Mouse (Mus musculus): ENCODE data around the gene Gm45234. TPM values are rescaled to one million over a fixed set of nuclear protein-coding genes. Genes with fewer than 3 reads are reported as not detected.

Gene Gm45234
- polyA plus RNA-seq, 1 experiment from 2014 or later: not detected

DNA sequence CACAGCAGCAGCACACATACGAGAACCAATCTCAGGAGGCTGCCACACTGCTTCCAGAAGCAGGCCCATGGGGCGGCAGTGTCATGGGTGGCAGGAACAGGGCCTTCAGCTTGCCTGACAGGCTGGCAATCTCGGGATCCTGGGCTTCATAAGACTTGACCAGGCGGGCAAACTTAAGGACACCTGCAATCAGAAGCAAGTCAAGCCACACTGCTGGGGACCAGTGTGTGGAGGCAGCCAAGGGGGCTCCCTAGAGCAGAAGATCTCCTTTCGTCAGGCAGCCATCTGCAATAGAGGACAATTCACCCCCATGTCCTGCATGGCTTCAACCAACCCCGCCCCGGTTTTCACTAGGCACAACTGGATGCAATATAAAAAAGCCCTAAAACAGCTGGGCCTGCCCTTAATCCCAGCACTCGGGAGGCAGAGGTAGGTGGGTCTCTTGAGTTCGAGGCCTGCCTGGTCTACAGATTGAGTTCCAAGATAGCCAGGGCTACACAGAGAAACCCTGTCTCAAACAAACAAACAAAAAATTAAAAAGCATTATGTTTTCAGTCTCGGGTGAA, 16.5 kb downstream of the Gm45234 start:
- H3K27ac ChIP-seq: peak overlapping the region; percentile 94
- 93% methylated on average over 10 of the region's 10 CpGs for WGBS (ENCODE audit: missing documents)
- no peak overlapping the region for H3K4me3 ChIP-seq (ENCODE audit: inconsistent target)
- H3K36me3 ChIP-seq (ENCODE audit: inconsistent target): no peaks in the 10 kb centered on the region
- peaks cover 9% of the 10 kb centered on the region; the same call in 1 of the 2 replicates for H3K79me2 ChIP-seq (ENCODE audit: inconsistent target)

GRCm38 (mm10) chr6:124738511-124739023, 17.3 kb downstream of the Gm45234 start, which contains the start of gene Ptpn6:
Gene Ptpn6 (minus strand): TSS chr6:124738714.
- H3K4me3 ChIP-seq (ENCODE audit: inconsistent target): peak within 1 kb of the TSS; percentile 21
- WGBS (ENCODE audit: missing documents): 26% methylated on average over 15 of the region's 15 CpGs
- no peaks in the 10 kb centered on the region for H3K36me3 ChIP-seq (ENCODE audit: inconsistent target)
- H3K27ac ChIP-seq: peak within 1 kb of the TSS; percentile 94
- H3K79me2 ChIP-seq (ENCODE audit: inconsistent target): peaks cover 11% of the 10 kb centered on the region; the same call in 1 of the 2 replicates

DNA sequence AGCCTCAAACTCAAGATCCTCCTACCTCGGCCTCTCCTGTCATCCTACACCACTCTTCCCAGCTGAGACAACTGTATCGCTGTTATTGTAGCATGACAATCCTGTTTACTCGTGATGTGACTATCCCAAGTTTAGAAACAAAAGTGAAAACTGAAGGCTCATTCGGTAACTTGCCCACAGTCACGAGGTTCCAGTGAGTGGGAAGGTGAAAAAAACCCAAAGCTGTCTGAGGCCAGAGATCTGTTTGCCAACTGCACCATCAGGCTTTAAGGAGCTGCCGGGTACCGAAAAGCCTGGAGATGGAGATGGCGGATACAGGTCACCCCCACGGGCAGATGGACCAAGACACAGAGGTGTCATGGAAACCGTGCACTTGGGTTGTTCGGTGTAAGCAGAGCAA, 18.8 kb downstream of the Gm45234 start:
- H3K4me3 ChIP-seq (ENCODE audit: inconsistent target): no peak overlapping the region
- H3K27ac ChIP-seq: no peak overlapping the region
- peaks cover 26% of the 10 kb centered on the region for H3K79me2 ChIP-seq (ENCODE audit: inconsistent target)
- 89% methylated on average over 11 of the region's 11 CpGs for WGBS (ENCODE audit: missing documents)
- H3K36me3 ChIP-seq (ENCODE audit: inconsistent target): no peaks in the 10 kb centered on the region

GRCm38 (mm10) chr6:124734417-124734816, 21.4 kb downstream of the Gm45234 start:
- H3K4me3 ChIP-seq (ENCODE audit: inconsistent target): no peak overlapping the region
- peaks cover 43% of the 10 kb centered on the region for H3K79me2 ChIP-seq (ENCODE audit: inconsistent target)
- no peak overlapping the region for H3K27ac ChIP-seq
- WGBS (ENCODE audit: missing documents): 80% methylated on average over 3 of the region's 3 CpGs
- H3K36me3 ChIP-seq (ENCODE audit: inconsistent target): peaks cover 7% of the 10 kb centered on the region; the same call in 1 of the 2 replicates

DNA sequence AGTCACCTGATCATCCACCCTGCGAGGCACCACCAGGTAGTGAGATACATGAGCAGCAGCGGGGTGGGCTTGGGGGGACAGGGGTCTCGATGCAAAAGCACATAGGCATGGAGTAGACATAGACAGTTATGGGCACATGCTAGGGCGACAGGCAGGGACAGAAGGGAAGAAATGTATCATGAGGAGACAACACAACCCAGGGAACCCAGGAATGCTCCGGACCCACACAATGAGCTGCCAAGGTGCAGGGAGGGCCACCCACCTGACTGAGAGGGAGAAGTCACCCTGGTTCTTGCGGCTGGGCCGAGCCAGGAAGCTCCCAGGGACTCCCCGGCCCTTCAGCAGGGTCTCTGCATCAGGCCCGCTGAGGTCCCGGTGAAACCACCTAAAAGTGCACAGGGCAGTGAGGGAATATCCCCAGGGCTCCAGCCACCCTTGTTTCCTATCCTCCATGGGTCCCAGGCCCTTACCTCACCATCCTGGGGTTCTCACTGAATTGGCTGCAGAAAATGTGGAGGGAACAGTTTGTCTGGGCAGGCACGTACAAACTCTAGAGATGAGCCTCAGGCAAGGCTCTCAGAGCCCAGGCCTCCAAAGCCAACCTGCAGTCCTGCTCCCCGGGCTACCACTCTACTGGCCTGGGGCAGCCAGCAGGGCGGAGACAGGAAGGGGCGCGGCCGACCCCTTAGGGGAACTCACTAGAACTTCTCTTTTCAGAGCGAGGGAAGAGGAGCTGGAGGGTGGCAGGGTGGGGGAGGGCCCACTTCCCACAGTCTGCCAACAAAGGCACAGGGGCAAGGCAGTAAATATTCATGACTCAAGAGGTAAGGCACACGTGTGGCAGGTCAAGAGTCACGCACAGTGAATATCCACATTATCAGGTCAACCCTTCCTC, 23.1 kb downstream of the Gm45234 start:
- Histone ChIP-seq H3K36me3 (ENCODE audit: inconsistent target) (peaks cover 19% of the 10 kb centered on the region), H3K4me3 (ENCODE audit: inconsistent target) (peak overlapping the region; percentile 98), H3K27ac (peak overlapping the region; percentile 98), H3K79me2 (ENCODE audit: inconsistent target) (peaks cover 54% of the 10 kb centered on the region)
- WGBS (ENCODE audit: missing documents): under 1% methylated on average over 18 of the region's 19 CpGs

DNA sequence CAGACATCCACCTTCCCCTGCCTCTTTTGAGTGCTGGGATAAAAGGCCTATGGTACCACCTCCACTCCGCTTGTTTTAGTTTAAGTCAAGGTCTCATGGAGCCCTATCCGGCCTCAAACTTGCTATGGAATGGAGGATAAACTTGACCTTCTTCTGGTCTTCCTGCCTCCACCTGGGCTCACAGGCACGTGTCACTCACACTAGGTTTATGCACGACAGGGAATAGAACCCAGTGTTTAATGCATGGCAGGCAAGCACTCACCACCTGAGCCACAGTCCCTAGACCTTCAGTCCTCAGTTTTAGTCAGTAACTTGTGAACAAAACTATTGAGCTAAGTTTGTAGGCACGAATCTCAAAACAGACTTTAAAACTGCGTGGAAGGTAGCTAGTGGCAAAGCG, 24.8 kb downstream of the Gm45234 start:
- H3K27ac ChIP-seq: peak overlapping the region; percentile 98
- WGBS (ENCODE audit: missing documents): 76% methylated on average over 7 of the region's 7 CpGs
- H3K79me2 ChIP-seq (ENCODE audit: inconsistent target): peaks cover 70% of the 10 kb centered on the region
- H3K4me3 ChIP-seq (ENCODE audit: inconsistent target): peak overlapping the region; percentile 98
- peaks cover 32% of the 10 kb centered on the region for H3K36me3 ChIP-seq (ENCODE audit: inconsistent target)

DNA sequence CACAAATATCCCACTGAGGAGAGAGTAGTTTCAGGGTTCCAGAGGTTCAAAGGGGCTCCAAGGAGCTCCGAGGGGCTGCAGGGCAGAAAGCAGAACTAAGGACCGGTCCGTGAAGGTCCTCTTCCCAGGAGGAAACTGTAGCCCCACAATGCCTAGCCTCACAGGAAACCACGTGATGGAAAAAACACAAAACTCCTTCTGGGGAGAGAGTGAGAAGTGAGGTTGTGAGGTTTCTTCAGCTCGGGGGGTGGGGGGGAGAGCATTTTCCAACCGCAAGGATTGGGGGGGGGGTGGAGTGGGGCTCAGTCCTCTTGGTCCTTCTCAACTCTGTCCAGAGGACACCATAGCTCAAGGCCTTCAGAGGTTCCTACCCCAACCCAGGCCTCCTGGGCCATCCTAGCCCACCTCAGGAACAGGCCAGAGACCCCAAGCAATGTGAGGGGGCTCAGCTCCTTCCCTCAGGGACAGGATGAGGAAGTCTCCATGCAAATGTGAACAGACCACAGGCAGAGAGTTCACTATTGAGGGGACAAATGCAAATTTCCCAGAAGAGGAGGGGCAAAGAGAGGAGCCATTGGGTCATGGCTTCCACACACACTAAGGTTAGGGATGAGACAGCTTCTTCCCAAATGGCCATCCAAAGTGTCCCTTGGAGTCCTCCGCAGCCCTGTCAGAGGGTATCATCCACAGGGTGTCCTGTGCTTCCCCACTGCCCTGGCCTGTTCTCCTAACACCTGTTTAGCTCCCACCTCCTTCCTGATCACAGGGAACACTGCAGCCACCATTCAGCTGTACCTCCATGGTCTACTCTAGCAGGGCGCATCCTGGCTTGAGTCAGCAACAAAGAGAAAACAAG, 25.7 kb downstream of the Gm45234 start:
- Histone ChIP-seq H3K4me3 (ENCODE audit: inconsistent target) (peak overlapping the region; percentile 18; the same call in 1 of the 2 replicates), H3K79me2 (ENCODE audit: inconsistent target) (peaks cover 80% of the 10 kb centered on the region), H3K27ac (peak overlapping the region; percentile 98), H3K36me3 (ENCODE audit: inconsistent target) (peaks cover 39% of the 10 kb centered on the region)
- WGBS (ENCODE audit: missing documents): 6% methylated on average over 8 of the region's 8 CpGs

- H3K4me3 ChIP-seq (ENCODE audit: inconsistent target): no peak overlapping the region
- peaks cover 90% of the 10 kb centered on the region for H3K79me2 ChIP-seq (ENCODE audit: inconsistent target)
- WGBS (ENCODE audit: missing documents): 89% methylated on average over 8 of the region's 10 CpGs
- peaks cover 51% of the 10 kb centered on the region for H3K36me3 ChIP-seq (ENCODE audit: inconsistent target)
- peak overlapping the region; percentile 98; the same call in 1 of the 2 replicates for H3K27ac ChIP-seq
Observed at GRCm38 (mm10) chr6:124728621-124729020, 27.2 kb downstream of the Gm45234 start.

DNA sequence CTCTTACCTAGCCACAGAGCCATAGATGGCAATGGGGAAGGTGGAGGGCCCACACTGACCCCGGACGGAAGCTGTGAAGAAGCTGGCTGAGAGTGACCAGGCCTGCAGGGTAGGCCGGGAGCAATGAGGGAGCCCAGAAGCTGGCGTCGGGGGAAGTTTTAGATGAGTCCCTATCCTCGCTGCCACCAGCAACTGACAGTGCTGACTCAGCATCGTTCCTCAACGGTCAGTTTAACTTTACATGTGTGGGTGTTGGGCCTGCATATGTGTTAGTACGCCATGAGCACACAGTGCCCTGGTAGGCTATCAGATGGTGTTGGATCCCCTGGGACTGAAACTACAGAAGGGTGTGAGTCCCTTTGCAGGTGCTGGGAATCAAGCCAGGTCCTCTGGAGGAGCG, 31.3 kb downstream of the Gm45234 start:
- Histone ChIP-seq H3K4me3 (ENCODE audit: inconsistent target) (no peak overlapping the region), H3K36me3 (ENCODE audit: inconsistent target) (peaks cover 62% of the 10 kb centered on the region), H3K79me2 (ENCODE audit: inconsistent target) (peaks cover 56% of the 10 kb centered on the region), H3K27ac (peak overlapping the region; percentile 80)
- WGBS (ENCODE audit: missing documents): 57% methylated on average over 9 of the region's 10 CpGs

DNA sequence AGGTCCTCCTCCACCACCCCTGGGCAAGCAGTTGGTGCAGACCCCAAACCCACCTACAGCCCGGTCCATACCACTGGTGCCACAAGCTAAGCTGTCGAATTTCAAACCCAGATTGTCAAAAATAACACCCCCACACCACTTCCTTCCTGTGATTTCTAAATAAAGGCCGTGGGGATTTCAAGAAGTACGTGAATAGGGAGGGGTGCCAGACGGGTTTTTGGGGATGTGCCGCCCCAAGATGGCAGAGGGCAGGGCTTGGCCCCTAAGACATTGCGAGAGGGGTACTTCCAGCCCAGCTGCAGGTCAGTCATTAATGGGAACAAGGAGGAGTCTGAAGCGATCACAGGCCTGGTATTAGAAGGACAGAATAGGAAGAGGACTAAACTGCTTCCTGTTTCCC, 32.3 kb downstream of the Gm45234 start:
- WGBS (ENCODE audit: missing documents): 0% methylated on average over 8 of the region's 8 CpGs
- Histone ChIP-seq H3K79me2 (ENCODE audit: inconsistent target) (peaks cover 47% of the 10 kb centered on the region), H3K36me3 (ENCODE audit: inconsistent target) (peaks cover 58% of the 10 kb centered on the region), H3K27ac (peak overlapping the region; percentile 80), H3K4me3 (ENCODE audit: inconsistent target) (no peak overlapping the region)

- peak overlapping the region; percentile 80 for H3K27ac ChIP-seq
- 76% methylated on average over 6 of the region's 6 CpGs for WGBS (ENCODE audit: missing documents)
- H3K79me2 ChIP-seq (ENCODE audit: inconsistent target): peaks cover 41% of the 10 kb centered on the region
- H3K36me3 ChIP-seq (ENCODE audit: inconsistent target): peaks cover 52% of the 10 kb centered on the region
- H3K4me3 ChIP-seq (ENCODE audit: inconsistent target): no peak overlapping the region
Observed at GRCm38 (mm10) chr6:124722876-124723473, 32.8 kb downstream of the Gm45234 start.

DNA sequence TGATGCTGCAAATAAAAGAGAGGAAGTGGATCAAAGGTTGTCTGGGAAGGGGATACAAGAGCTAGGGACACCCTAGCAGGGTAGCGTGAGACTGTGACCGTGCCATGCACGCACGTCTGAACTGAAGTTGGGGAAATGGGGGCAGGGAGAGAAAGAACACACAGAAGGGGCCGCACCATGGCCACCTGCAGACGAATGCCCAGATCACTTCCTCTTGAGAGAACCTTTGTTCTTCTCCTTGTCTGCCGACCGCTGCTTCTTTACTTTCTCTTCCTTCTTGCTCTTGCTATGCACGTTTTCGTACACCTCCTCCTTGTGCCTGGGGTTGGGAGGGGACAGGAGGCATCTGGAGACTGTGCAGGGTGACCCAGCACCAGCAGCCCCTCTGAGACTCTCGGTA, 34.9 kb downstream of the Gm45234 start:
- Histone ChIP-seq H3K79me2 (ENCODE audit: inconsistent target) (peaks cover 20% of the 10 kb centered on the region), H3K4me3 (ENCODE audit: inconsistent target) (no peak overlapping the region), H3K36me3 (ENCODE audit: inconsistent target) (peaks cover 41% of the 10 kb centered on the region), H3K27ac (peak overlapping the region; percentile 10; the same call in 1 of the 2 replicates)
- WGBS (ENCODE audit: missing documents): 21% methylated on average over 11 of the region's 11 CpGs

- WGBS (ENCODE audit: missing documents): 96% methylated on average over 7 of the region's 7 CpGs
Observed at GRCm38 (mm10) chr6:124719354-124719978, 36.4 kb downstream of the Gm45234 start.

More at GRCm38 (mm10) chr6:124719354-124719978, 36.4 kb downstream of the Gm45234 start:
- Histone ChIP-seq H3K36me3 (ENCODE audit: inconsistent target) (peaks cover 44% of the 10 kb centered on the region), H3K79me2 (ENCODE audit: inconsistent target) (peaks cover 10% of the 10 kb centered on the region), H3K4me3 (ENCODE audit: inconsistent target) (no peak overlapping the region), H3K27ac (no peak overlapping the region)

All from macrophage (primary cell).